Mouse (Mus musculus): Measurements from ENCODE around the gene E130114P18Rik.

Gene E130114P18Rik

DNA sequence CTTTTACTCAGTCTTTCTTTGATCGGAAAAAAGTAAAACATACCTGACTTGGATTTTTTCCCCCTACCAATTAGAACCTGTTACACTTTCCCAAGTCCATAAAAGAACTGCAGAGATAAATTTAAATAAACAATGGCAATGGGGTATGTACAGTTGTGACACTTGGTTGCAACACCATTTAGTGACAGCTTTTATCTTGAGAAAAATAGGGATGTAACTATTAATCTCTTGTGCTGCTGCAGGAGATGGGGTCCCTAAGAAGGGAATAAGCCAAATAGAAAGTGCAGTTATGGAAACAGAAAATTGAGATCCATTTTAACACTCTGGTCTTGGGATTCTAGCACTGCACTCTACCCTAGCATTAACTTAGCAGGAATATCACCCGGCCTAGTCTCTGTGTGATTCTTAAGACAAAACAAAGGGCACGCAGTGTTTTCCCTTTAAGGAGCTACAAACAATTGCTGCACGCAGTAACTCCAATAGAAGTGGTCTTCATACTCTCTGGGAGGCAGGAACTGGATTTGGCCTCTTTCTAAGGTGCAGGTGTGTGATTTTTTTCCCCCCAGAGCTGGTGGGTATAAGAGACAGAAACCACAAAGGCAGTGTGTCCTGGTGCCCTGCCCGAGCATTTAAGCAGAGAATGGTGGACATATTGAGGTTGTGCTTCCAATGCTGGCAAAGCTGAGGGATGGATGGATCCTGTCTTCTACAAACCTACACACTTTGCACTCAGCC is 25.4 kb downstream of the E130114P18Rik start:
- no peak for DNase-seq (ENCODE audit: low read depth, low spot score)

DNA sequence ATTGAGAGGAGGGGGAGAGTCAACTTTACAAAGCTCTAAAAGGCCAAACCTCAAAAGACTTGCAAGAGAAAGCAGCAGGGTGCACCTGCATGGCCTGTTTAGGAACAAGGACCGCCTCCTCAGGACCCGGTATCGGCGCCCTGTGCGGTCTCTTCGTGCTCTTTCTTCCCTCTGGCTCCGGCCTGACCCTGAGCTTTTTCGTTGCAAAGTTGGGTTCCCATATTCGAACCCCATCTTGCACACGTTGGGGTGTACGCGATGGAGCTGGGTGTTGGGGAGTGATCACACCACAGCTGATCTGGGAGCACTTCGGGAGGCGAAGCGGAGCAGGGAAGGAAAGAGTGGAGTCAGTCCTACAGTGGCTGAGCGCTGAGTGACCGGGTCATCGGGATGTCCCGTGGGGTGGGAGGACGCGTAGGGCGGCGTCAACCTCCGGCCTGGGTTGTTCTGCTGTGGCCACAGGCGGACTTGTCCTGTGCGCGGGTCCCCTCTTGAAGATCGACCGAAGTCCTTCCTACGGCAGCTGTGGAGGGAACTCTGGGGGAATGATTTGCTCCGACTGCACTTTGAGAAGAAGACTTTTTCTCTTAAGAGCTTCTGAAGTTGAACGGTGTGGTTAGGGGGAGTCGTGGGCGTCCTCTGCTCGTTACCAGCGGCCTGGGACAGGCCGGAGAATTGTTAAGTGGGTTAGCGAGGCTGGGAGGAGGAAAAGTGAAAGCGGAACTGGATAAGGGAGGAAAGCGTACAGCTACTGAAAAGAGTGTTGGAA is 26.2 kb downstream of the E130114P18Rik start:
- peak; percentile 41 for DNase-seq (ENCODE audit: low read depth, low spot score)

DNA sequence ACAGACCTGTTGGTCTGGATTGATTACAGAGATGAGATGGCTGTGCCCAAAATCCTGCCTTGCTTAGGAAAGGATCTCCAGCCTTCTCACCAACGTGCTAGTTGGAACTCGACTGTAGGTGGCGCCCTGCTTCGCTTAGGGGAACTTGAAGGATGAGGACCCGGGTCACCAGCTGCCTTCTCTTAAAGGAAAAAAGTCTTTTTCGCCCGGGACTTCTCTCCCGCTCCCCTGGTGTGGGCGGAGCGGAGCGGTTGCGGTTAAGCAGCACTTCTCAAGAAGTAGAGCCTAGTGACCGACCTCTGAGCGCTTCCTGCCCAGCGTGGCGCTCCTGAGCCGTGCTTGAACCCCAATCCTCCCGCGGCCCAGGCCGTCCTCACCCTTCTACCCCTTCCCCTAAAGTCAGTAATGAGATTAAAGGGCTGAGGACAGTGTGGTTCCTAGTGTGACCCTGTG is 26.8 kb downstream of the E130114P18Rik start:
- DNase-seq (ENCODE audit: low read depth, low spot score): peak; percentile 88

DNA sequence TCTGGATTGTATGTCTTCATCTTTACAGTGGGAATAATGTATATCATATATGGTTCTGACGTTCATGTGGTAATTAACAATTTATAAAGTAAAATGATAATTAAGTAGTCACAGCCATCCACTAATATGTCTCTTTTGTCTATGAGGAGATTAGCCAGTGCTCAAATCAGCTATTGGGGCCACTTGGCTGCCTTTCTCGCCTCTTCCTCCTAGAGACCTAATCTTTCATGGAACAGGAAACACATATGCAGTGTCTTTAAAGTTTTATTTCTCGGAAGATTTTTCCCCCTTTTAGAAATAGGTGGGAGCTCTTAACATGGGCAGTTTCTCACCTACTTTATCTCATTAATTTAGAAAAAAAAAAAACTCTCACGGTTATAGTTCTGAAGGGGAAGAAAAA is 27.5 kb downstream of the E130114P18Rik start:
- DNase-seq (ENCODE audit: low read depth, low spot score): no peak

DNA sequence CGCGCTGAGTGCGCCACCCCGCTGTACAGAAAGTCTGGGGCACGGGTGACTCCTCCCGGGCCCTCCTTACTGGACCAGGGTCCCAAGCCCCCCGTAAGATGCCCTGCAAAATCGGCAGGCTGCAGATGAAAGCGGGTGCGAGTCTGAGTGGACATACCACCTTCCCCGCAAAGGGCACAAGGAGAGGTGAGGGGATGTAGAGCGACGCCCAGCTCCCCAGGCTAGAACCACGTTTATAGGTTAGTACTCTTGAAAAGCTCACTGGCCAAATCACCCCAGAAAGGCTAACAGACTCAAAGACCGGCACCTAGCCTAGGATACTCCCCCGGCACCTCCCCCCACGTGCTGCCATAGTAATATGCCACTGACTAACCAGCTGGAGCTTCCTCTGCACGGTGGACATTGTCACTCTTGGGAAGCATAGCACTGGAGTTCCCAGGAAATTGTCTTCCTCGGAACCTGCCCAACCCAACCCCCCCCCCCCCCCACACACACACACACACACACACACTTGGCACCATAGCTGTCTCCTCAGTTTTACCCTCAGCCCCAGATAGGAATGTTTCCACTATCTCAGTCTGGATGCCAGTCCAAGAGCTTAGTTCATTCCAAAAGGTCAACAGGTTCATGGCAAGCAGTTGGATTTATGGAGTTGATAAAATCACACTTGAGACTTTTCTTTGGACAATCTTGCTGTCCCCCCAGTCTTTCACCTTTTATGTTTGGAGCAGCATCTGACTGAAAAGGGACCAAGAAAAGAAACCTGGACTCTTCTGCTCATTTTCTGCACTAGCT is 31.6 kb downstream of the E130114P18Rik start:
- DNase-seq (ENCODE audit: low read depth, low spot score): no peak

DNA sequence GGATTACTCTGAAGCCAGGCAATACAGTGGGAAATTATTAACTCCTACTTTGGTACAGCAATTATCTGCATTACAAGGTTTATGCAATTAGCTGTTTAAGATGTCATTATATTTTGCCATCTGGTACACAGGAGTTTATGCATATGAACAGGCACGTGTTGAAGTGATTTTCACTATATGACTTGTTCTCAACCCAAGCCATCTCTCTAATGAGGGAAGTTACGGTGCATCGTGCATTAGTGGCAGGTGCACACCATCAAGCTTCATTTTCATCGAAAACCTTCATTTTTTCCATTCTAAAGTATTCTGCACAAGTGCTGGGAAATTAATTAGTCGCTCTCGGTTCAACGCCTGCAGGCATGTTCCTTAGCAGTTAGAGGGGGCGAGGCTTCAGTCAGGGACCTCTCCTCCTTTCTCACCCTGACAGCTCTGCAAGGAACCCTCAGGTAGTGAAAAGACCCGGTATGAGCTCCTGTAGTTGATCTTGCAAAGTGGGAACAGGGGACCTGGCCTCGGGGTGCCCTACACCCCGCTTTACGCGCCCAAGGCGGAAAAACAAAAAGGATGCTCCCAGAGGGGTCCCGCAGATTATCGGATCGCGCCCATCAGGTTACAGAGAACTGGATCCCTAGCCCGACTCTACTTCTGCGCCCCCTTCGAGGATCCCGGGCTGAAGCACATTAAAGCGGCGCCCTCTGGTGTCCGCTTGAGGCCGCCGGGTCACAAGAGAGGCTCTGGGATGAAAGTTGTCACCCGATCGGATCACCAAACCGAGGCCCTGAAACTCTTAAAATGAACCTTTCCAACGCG is 32.4 kb downstream of the E130114P18Rik start:
- DNase-seq (ENCODE audit: low read depth, low spot score): peak; percentile 49

DNA sequence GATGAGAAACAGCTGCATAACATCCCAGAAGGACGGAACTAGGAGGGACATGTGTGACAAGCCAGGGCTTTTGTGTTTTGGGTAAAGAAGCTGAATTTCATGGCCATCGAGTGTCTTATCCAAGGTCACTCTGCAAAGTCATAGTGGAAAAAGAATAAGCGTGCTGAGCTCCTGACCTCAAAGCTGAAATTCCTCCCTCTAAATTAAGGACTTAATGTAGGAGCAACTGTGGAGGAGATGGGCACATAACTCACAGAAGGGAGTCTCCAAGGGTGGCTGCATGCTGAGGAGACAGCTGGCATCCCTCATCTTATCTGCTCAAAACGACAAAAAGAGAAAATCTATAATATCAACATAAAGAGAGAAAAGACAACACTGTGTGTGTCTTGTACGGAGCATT is 33.9 kb downstream of the E130114P18Rik start:
- DNase-seq (ENCODE audit: low read depth, low spot score): no peak

DNA sequence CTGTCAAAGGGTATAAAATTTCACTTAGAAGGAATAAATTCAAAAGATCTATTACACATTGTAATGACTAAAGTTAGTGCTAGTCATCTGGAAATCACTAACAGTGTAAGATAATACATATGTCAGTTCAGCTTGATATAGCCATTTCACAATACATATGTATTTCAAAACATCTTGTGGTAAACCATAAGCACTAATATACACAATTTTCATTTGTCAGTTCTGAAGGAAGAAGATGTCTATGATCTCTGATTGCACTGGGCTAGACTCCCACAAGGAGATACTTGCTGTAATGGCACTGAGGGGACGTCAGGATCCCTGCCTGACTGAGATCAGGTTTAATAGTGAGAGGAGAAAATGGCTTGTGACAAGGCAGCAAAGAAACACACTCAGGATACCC is 44.5 kb downstream of the E130114P18Rik start:
- DNase-seq (ENCODE audit: low read depth, low spot score): no peak

DNA sequence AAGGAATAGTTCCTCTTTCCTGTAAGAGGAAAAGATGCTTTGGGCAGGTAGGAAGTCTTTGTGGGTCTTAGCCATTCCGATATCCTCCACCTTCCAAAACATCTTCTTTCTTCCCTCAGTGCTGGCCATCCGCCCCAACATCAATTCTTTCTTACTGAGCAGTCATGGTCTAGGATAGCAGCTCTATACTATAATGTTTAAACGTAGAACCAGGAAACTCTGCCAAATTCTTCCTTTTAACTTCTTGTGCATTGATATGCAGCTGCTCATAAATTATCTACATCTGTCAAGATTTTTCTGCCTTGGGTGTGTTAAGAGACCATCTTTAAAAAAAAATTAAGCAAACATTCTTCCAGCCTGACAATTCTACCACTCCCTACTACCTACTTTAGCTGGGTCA is 47.5 kb downstream of the E130114P18Rik start:
- DNase-seq (ENCODE audit: low read depth, low spot score): peak; percentile 14

DNA sequence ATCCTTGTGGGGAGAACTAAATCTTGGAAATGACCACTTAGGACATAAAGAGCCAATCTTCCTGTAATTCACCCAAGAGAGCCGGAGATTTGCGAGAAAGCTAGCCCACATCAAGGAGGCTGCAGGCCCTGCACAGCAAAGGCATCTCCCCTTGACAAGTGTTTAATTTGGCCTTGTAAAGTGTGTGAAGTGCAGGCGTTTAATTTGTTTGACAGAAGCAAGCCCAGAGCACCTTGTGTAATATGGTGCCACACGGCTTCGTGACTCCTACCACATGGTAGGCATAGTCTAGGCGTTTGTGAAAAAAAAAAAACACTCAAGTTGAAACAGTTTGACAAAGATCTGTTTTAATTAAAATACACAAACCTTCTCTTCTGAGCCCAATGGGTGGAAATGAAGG is 47.9 kb downstream of the E130114P18Rik start:
- DNase-seq (ENCODE audit: low read depth, low spot score): no peak

DNA sequence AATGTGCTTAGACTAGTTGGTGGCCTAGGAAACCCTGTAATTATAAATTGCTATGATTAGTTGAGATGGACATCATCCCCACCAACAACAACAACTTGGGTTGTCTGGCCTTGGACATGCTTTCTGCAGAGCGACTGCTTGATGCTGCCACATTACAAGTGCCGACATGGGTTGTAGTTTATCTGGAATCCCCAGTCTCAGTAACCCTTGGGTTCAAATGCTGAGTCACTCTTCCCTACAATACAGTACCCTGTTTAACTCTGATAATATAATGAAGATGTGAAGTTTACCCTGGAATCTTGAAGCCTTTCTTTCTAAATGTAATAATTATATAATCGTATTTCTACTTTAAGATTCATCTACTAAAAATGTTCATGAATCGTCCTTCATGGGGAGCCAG is 49.4 kb downstream of the E130114P18Rik start:
- DNase-seq (ENCODE audit: low read depth, low spot score): no peak

DNA sequence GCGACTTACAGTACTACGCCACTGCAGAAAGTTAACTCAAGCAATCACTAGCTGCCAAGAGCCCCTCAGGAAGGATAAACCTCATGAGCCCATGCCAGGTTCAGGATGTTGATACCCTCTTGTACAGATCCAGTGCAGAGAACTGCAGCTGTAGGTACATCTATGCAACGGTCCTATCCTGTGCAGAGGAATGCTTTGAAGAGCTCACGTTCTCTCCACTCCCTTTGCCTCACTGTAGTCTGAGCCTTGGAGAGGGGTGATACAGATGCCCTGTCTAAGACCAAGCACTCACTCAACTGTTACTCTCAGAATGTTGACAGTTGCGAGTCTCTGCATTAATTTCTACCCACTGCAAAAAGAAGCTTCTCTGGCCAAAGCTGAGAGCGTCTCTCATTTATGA is 54.5 kb downstream of the E130114P18Rik start:
- no peak for DNase-seq (ENCODE audit: low read depth, low spot score)

DNA sequence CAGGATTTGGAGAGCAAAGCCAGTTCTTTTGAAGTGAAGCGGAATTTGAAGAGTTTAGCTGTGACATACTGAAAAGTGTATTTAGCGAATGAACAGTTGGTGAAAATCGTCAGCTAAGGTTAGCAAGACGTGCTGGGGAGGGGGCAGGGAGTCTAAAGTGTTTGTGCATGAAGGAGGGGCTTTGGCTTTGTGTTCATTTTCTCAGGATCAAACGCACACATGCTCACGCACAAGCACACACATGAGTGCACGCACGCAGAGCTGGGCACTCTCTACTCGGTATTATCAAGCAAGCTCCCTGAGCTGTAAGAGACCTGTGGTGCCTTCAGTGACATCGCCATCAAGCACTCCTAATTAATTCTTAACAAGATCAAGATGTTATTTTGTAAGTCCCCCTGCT is 55.2 kb downstream of the E130114P18Rik start:
- no peak for DNase-seq (ENCODE audit: low read depth, low spot score)

DNA sequence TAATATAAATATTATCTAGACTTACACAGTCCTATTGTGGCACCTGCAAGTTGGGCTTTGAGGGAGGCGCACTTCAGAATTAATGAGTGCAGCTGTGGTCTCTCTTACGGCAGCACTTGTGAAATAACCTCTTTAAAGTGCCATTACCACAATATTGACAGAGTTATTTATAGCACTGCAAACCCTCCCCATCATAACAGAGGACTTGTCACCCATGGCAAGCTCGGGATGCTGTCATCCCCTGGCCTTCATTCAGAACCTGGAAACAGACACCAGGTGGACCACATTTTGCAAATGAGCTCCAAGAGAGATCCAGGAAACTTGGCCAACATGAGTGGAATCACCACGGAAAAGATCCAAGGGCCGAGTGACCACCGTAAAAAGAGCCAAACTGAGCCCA is 63.3 kb downstream of the E130114P18Rik start:
- DNase-seq (ENCODE audit: low read depth, low spot score): no peak

DNA sequence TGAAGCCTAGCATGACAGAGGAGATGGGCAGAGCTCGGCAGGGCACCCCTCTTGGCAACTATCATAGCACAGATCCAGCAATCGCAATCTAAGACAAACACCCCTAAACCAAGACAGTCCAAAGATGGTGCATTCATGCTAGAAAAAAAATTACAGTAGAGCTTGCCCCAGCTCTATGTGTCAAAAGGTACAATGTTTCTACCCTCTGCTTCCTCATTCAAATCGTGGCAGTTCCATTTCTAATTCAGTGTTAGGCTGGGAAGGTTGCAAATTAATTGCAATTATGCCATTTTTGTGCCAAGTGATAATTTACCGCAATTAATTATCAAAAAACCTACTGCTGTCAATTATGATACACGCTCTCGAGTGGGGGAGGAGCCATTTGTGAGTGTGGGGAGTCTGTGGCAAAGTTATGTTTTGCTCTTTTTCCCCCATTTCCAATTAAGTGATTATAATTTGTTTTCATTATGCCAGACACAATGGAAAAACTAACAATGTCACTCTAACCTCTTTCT is 63.7 kb downstream of the E130114P18Rik start:
- no peak for DNase-seq (ENCODE audit: low read depth, low spot score)

DNA sequence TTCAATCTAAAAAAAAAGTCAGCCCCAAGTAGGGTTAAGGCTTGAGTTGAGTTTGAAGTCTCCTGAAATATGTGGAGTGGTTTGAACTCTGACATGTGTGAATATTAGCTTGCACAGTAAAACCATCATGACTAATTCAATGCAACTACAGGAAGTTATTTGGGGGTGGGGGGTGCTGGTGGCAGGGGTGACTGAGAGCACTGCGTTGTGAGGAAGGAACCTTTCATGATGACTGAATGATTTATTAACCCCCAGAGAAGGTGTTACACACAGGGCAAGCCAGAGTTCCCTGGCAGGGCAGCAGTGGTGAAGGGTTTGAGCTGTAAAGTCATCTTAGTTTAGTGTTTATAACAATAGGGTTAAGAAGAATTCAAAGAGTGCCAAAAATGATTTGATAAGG is 65.3 kb downstream of the E130114P18Rik start:
- DNase-seq (ENCODE audit: low read depth, low spot score): peak; percentile 24

DNA sequence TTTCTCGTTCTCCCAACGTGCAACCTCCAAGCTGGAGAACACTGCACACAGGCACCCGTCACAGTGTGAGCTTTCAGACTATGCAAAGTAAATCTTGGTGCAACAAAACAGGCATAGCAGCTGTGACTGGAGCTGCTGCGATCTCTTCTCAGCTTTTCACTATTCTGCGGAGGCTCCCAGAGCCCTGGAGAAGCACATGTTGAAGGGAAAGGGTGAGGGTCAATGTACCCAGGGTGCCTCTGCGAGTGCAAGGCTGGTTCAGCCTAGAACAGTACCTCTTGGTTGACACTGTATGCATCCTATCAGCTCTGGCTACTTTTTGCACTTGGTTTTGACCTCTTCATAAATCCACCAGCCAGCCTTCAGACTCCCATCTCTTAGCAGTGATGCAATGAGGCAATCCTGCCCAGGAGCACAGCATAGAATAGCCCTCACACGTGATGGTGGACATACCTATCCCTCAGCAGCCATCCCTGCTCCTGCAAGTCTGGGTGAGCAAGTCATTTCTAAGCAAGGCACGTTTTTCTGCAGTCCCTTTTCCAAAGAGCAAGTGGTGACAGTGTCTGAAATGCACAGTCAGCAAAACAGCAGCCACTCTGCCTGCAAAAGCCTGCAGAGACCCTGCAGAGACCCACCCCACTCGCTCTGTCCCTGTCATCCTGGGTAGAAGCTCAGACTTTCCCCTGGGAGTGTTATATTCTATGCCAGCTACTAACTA is 67.7 kb downstream of the E130114P18Rik start:
- DNase-seq (ENCODE audit: low read depth, low spot score): no peak

DNA sequence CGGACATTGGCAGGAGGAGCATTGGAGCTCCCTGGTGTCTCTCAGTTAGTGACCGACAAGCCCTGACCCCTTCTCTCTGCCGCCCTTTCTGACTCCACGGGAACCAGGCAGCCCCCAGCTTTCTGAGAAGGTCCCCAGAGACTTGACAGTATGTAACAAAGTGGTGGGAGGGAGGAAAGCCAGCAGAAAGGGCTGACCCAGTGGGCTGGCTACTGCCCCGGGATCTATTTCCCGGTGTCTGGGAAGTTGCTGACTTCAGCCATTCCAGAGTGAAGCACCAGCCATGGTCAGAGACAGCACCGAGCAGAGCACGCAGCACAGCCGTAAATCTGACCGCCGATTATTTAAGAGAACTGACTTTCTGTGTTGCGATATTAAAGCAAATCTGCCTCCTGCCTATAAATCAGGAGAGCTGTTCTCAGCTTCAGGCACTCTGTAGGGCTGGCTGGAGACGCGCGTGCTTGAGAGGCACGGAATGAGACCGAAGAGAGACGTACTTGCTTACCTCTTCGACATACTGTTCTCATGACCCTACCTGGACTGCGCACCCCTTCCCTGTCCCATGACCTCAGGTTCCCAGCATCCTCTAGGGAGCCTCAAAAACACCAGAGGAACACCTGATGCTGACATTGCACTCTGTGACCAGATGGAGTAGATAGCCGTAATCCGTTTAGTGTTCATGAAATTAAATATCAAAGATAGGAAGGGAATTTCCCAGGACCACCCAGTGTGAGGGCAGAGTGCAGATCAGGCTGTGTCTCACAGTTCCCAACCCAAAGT is 70.3 kb downstream of the E130114P18Rik start:
- no peak for DNase-seq (ENCODE audit: low read depth, low spot score)

DNA sequence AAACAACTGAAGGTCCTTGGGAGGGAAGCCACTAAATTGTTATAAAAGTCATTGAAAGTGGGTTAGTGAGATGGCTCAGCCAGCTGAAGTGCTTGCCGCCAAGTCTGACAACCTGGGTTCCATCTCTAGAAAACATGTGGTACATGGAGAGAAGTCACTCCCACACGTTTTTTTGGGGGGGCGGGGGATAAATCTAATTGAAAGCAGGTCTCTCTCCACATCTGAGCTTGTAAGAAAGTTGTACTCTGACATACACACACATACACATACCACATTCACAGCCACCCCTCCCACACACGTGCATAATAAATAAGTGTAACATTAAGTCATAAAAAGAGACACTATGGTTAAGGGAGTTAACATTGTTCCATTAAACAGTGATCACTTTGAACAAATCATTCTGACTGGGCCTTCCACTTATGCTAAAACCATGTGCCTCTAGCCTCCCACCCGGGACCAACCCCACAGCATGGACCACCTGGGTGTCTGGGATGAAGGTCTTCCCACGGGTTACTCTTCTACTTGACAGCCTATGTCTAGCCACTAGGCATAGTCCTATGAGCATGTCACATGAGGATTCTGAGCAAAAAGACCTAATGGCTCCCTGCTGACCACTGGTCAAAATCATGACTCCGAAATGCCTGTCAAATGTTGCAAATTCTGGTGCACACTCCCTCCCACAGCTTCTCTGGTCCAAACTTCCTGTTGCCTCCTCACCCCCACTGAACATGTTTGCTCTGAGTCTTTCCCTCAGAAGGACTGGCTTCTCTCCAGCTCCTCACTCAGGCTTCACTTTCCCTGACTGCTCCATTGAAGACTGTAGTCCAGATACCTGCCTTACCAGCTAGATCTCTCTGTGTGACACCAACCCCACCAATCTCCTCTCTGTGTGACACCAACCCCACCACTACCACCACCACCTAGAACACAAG is 80.9 kb downstream of the E130114P18Rik start:
- no peak for DNase-seq (ENCODE audit: low read depth, low spot score)
